Mouse (Mus musculus): Measurements from ENCODE around the gene 1810013L24Rik.
A peak's percentile ranks its signal among the peaks of the same experiment; 100 is the strongest.
"Not testable (repeated sequence)": the region's sequence is repeated elsewhere in the genome, so short reads cannot be mapped to it uniquely, and the experiment has no call there.

Gene 1810013L24Rik

GRCm38 (mm10) chr16:8836876-8837275 lies 7.0 kb downstream of the 1810013L24Rik start:
- no peak for DNase-seq (ENCODE audit: low spot score)

- DNase-seq (ENCODE audit: low spot score) = no peak
These were observed 7.7 kb downstream of the 1810013L24Rik start for GRCm38 (mm10) chr16:8837595-8837994.

GRCm38 (mm10) chr16:8838921-8839320 lies 9.0 kb downstream of the 1810013L24Rik start:
- DNase-seq (ENCODE audit: low spot score) = no peak

GRCm38 (mm10) chr16:8840557-8840956 lies 10.7 kb downstream of the 1810013L24Rik start:
- no peak for DNase-seq (ENCODE audit: low spot score)

- DNase-seq (ENCODE audit: low spot score) = no peak
These were observed 13.1 kb downstream of the 1810013L24Rik start for GRCm38 (mm10) chr16:8842962-8843361.

- DNase-seq (ENCODE audit: low spot score) = no peak
These were observed 13.8 kb downstream of the 1810013L24Rik start for GRCm38 (mm10) chr16:8843580-8844175.

GRCm38 (mm10) chr16:8845986-8846385 lies 16.1 kb downstream of the 1810013L24Rik start:
- DNase-seq (ENCODE audit: low spot score) = no peak

GRCm38 (mm10) chr16:8848309-8849068 lies 18.6 kb downstream of the 1810013L24Rik start:
- no peak for DNase-seq (ENCODE audit: low spot score)

GRCm38 (mm10) chr16:8849929-8850328 lies 20.0 kb downstream of the 1810013L24Rik start:
- DNase-seq (ENCODE audit: low spot score) = no peak

GRCm38 (mm10) chr16:8855143-8855542 lies 25.2 kb downstream of the 1810013L24Rik start:
- no peak for DNase-seq (ENCODE audit: low spot score)

- no peak for DNase-seq (ENCODE audit: low spot score)
These were observed 26.9 kb downstream of the 1810013L24Rik start for GRCm38 (mm10) chr16:8856820-8857219.

- no peak for DNase-seq (ENCODE audit: low spot score)
These were observed 32.6 kb downstream of the 1810013L24Rik start for GRCm38 (mm10) chr16:8862336-8862987.

- DNase-seq (ENCODE audit: low spot score) = no peak
These were observed 34.3 kb downstream of the 1810013L24Rik start for GRCm38 (mm10) chr16:8864223-8864631.

GRCm38 (mm10) chr16:8867406-8867955 lies 37.6 kb downstream of the 1810013L24Rik start:
- no peak for DNase-seq (ENCODE audit: low spot score)

GRCm38 (mm10) chr16:8868506-8868905 lies 38.6 kb downstream of the 1810013L24Rik start:
- no peak for DNase-seq (ENCODE audit: low spot score)

GRCm38 (mm10) chr16:8869715-8870114 lies 39.8 kb downstream of the 1810013L24Rik start:
- peak; percentile 63 for DNase-seq (ENCODE audit: low spot score)

- DNase-seq (ENCODE audit: low spot score) = no peak
These were observed 41.5 kb downstream of the 1810013L24Rik start for GRCm38 (mm10) chr16:8871376-8871775.

- DNase-seq (ENCODE audit: low spot score) = no peak
These were observed 42.1 kb downstream of the 1810013L24Rik start for GRCm38 (mm10) chr16:8872019-8872418.

- DNase-seq (ENCODE audit: low spot score) = no peak
These were observed 42.6 kb downstream of the 1810013L24Rik start for GRCm38 (mm10) chr16:8872486-8872885.

- no peak for DNase-seq (ENCODE audit: low spot score)
These were observed 50.2 kb downstream of the 1810013L24Rik start for GRCm38 (mm10) chr16:8880076-8880475.

GRCm38 (mm10) chr16:8883674-8884241 lies 53.9 kb downstream of the 1810013L24Rik start:
- DNase-seq (ENCODE audit: low spot score) = peak; percentile 81

- not testable (repeated sequence) for DNase-seq (ENCODE audit: low spot score)
These were observed 64.3 kb downstream of the 1810013L24Rik start for GRCm38 (mm10) chr16:8894214-8894613.
